Mouse (Mus musculus) small intestine, adult 2 months (tissue): ENCODE results near the gene Rex2.
"Not testable (repeated sequence)": the region's sequence is repeated elsewhere in the genome, so short reads cannot be mapped to it uniquely, and the experiment has no call there.

Experiments used
- CTCF ChIP-seq: fragments of 200-500 bp; IDR thresholded peaks from 2 replicates; pipeline ENCODE4 v1.5.1; 2012; ENCODE audit warnings: low read depth, mild to moderate bottlenecking, control low read depth, inconsistent platforms, low read length, moderate library complexity, mixed read lengths; ENCODE audit not compliant: insufficient replicate concordance, insufficient read length; ENCODE audit errors: extremely low read depth
- POLR2A ChIP-seq: fragments of 200-500 bp; IDR thresholded peaks from 2 replicates; pipeline ENCODE4 v1.6.1; 2012; ENCODE audit warnings: low read depth, mild to moderate bottlenecking, control low read depth, inconsistent platforms, low read length, moderate library complexity

DNA sequence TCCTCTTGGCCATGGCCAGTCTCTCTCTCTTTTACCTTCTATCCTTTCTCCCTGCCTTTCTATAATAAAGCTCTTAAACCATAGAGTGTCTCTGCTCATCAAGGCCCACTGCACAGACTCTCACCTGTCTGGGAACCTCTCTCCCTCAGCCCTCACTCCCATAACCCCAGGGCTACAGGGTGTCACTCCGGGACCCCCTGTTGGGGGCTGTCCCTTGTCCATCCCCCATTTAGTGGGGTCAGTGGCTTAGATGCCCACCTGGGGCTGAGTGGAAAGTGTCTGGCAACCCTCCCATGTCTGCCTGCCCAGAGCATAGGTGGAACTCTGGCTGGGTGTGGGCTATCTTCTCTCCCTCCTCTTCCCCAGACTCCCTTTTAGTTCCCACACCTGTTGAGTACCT lies 44.7 kb downstream of the Rex2 start:
- TF ChIP-seq CTCF, POLR2A: not testable (repeated sequence)
